Mouse (Mus musculus) CH12.LX (cell line): Measurements from ENCODE around the gene Kcnj6. TPM values are rescaled to one million over a fixed set of nuclear protein-coding genes. Genes with fewer than 3 reads are reported as not detected.

Source experiments
- DNase-seq: peaks from one replicate; pipeline ENCODE4 v3.0.0-alpha.2; 2013; ENCODE audit errors: extremely low read depth
- H3K27ac ChIP-seq: 2 replicates; pipeline ENCODE4 v1.5.1; 2012; ENCODE audit warnings: low read depth, mild to moderate bottlenecking, control low read depth, moderate library complexity; ENCODE audit not compliant: insufficient read depth
- H3K27me3 ChIP-seq: replicated peaks from 2 replicates; pipeline ENCODE3; 2012; ENCODE audit warnings: inconsistent platforms
- H3K36me3 ChIP-seq, 2 experiments: replicated peaks in 1 of 2; 2 replicates each; pipeline versions ENCODE3 to v1.6.1; 2012; ENCODE audit warnings: inconsistent platforms in 1 of 2, low read length in 1 of 2, mild to moderate bottlenecking in 1 of 2, mixed read lengths in 1 of 2, moderate library complexity in 1 of 2; ENCODE audit not compliant: control insufficient read depth in 1 of 2, insufficient read depth in 1 of 2
- H3K4me1 ChIP-seq, 2 experiments: 2 replicates each; pipeline ENCODE4 v1.6.1; 2012; ENCODE audit warnings: inconsistent platforms in 1 of 2, moderate library complexity in 1 of 2; ENCODE audit not compliant: insufficient read depth in 2 of 2, control insufficient read depth in 1 of 2
- H3K4me2 ChIP-seq: 2 replicates; pipeline ENCODE4 v1.6.1; 2012; ENCODE audit warnings: low read depth, mild to moderate bottlenecking, control low read depth; ENCODE audit not compliant: poor library complexity, insufficient read depth, severe bottlenecking
- H3K4me3 ChIP-seq, 3 experiments: fragments of 150-350 bp in 1 of 3; sonication (generic) in 1 of 3; replicated peaks in 1 of 3; 2 replicates each; pipeline versions ENCODE3 to v1.5.1; 2011 to 2012; ENCODE audit warnings: low read depth in 2 of 3, low read length in 2 of 3, mild to moderate bottlenecking in 2 of 3, moderate library complexity in 2 of 3, control low read depth in 1 of 3, improper control_type of control experiment in 1 of 3, inconsistent platforms in 1 of 3, mixed read lengths in 1 of 3; ENCODE audit not compliant: poor library complexity in 1 of 3
- H3K79me2 ChIP-seq: replicated peaks from 2 replicates; pipeline ENCODE4 v1.6.1; 2012; ENCODE audit warnings: mild to moderate bottlenecking, moderate library complexity; ENCODE audit not compliant: control insufficient read depth, poor library complexity, insufficient read depth, severe bottlenecking; ENCODE audit errors: extremely low read depth
- H3K9ac ChIP-seq: 2 replicates; pipeline ENCODE4 v1.6.1; 2012; ENCODE audit warnings: low read depth, mild to moderate bottlenecking, control low read depth, moderate library complexity; ENCODE audit not compliant: insufficient read depth
- H3K9me3 ChIP-seq: replicated peaks from 2 replicates; pipeline ENCODE3; 2012; ENCODE audit warnings: low read length, inconsistent platforms, mixed read lengths
- E2F4 ChIP-seq: IDR thresholded peaks from 2 replicates; pipeline ENCODE4 v1.6.1; 2011; ENCODE audit warnings: low read depth, low read length, improper control_type of control experiment; ENCODE audit not compliant: insufficient replicate concordance
- ELF1 ChIP-seq: IDR thresholded peaks from 2 replicates; pipeline ENCODE4 v1.6.1; 2014; ENCODE audit warnings: low read depth, mild to moderate bottlenecking, inconsistent platforms, low read length, improper control_type of control experiment
- EP300 ChIP-seq: IDR thresholded peaks from 2 replicates; pipeline ENCODE4 v1.6.1; 2011; ENCODE audit warnings: low read length, improper control_type of control experiment
- HCFC1 ChIP-seq: IDR thresholded peaks from 2 replicates; pipeline ENCODE4 v1.6.1; 2012; ENCODE audit warnings: low read depth, mild to moderate bottlenecking, inconsistent platforms, low read length, improper control_type of control experiment
- IRF4 ChIP-seq: IDR thresholded peaks from 2 replicates; pipeline ENCODE4 v1.6.1; 2014; ENCODE audit warnings: low read depth, mild to moderate bottlenecking, inconsistent platforms, low read length, improper control_type of control experiment
- JUN ChIP-seq: IDR thresholded peaks from 2 replicates; pipeline ENCODE4 v1.6.1; 2011; ENCODE audit warnings: low read depth, mild to moderate bottlenecking, low read length, improper control_type of control experiment, moderate library complexity; ENCODE audit not compliant: insufficient read depth
- JUND ChIP-seq: conservative IDR thresholded peaks from 2 replicates; pipeline ENCODE4 v1.6.1; 2011; ENCODE audit warnings: low read depth, low read length, improper control_type of control experiment
- KAT2A ChIP-seq: IDR thresholded peaks from 2 replicates; pipeline ENCODE4 v1.6.1; 2012; ENCODE audit warnings: low read length, improper control_type of control experiment, inconsistent platforms; ENCODE audit not compliant: insufficient replicate concordance
- MEF2A ChIP-seq: IDR thresholded peaks from 2 replicates; pipeline ENCODE4 v1.6.1; 2014; ENCODE audit warnings: low read depth, mild to moderate bottlenecking, inconsistent platforms, low read length, improper control_type of control experiment, borderline replicate concordance
- NRF1 ChIP-seq: IDR thresholded peaks from 2 replicates; pipeline ENCODE4 v1.6.1; 2014; ENCODE audit warnings: low read depth, mild to moderate bottlenecking, inconsistent platforms, low read length, improper control_type of control experiment, moderate library complexity
- POLR2AphosphoS2 ChIP-seq: IDR thresholded peaks from 2 replicates; pipeline ENCODE4 v1.6.1; 2011; ENCODE audit warnings: low read depth, low read length, improper control_type of control experiment
- RAD21 ChIP-seq: IDR thresholded peaks from 2 replicates; pipeline ENCODE4 v1.6.1; 2011; ENCODE audit warnings: low read depth, mild to moderate bottlenecking, low read length, improper control_type of control experiment, moderate library complexity
- RCOR1 ChIP-seq: conservative IDR thresholded peaks from 2 replicates; pipeline ENCODE4 v1.6.1; 2012; ENCODE audit warnings: low read depth, mild to moderate bottlenecking, inconsistent platforms, low read length, improper control_type of control experiment
- TBP ChIP-seq: conservative IDR thresholded peaks from 2 replicates; pipeline ENCODE4 v1.6.1; 2011; ENCODE audit warnings: low read depth, low read length, improper control_type of control experiment
- USF2 ChIP-seq: conservative IDR thresholded peaks from 2 replicates; pipeline ENCODE4 v1.6.1; 2011; ENCODE audit warnings: low read depth, low read length, improper control_type of control experiment
- ZKSCAN1 ChIP-seq: IDR thresholded peaks from 2 replicates; pipeline ENCODE4 v1.6.1; 2012; ENCODE audit warnings: low read depth, inconsistent platforms, low read length, improper control_type of control experiment, borderline replicate concordance
- ZNF384 ChIP-seq: IDR thresholded peaks from 2 replicates; pipeline ENCODE4 v1.6.1; 2012; ENCODE audit warnings: low read depth, low read length, improper control_type of control experiment, inconsistent platforms
- dilution Hi-C: fragments of 300-500 bp; cut with MboI; formaldehyde crosslinking; loops from 2 replicates; pipeline ENCODE4 v1.14.3; 2020; ENCODE audit warnings: low sequenced_read_pairs; ENCODE audit not compliant: extremely low pct_unique_long_range_greater_than_20kb, extremely low pct_ligation_motif_present
- in situ Hi-C: fragments of 300-500 bp; cut with MboI; formaldehyde crosslinking; loops from 3 replicates; pipeline ENCODE4 v1.14.3; 2019; ENCODE audit warnings: low sequenced_read_pairs, low pct_ligation_motif_present, low pct_unique_long_range_greater_than_20kb, mixed read lengths
- polyA plus RNA-seq: library from polyadenylated mRNA; unstranded; fragments of >175 nt; gene quantifications from 2 replicates; pipeline ENCODE4 v1.2.1, GENCODE M21; 2012; ENCODE audit warnings: low read depth; ENCODE audit not compliant: insufficient read length
- total RNA-seq, 2 experiments: library from RNA; depleted of rRNA; stranded (reverse); fragments of 300-350 nt in 1 of 2; fragments of >200 nt in 1 of 2; gene quantifications; 2 replicates each; pipeline ENCODE4 v1.2.3; 2012 to 2014

Gene Kcnj6
- total and polyA plus RNA-seq, 3 experiments = not detected

- TF ChIP-seq USF2 (no peak), ZKSCAN1 (no peak)
- in situ Hi-C loops (no loop called here), dilution Hi-C loops (no loop called here)
- H3K27ac ChIP-seq = no peak overlapping the region
- peaks cover 2% of the 10 kb centered on the region for H3K9me3 ChIP-seq
- no peaks in the 10 kb centered on the region for H3K36me3 ChIP-seq
- no peak overlapping the region for H3K4me3 ChIP-seq
- H3K79me2 ChIP-seq = no peaks in the 10 kb centered on the region
- H3K4me2 ChIP-seq = no peak overlapping the region
- no peak for DNase-seq
- H3K27me3 ChIP-seq = peaks cover 22% of the 10 kb centered on the region
- H3K9ac ChIP-seq = no peak overlapping the region
- no peaks in the 10 kb centered on the region for H3K4me1 ChIP-seq
Measured at GRCm38 (mm10) chr16:94758606-94759005, 238.9 kb downstream of the Kcnj6 start.

DNA sequence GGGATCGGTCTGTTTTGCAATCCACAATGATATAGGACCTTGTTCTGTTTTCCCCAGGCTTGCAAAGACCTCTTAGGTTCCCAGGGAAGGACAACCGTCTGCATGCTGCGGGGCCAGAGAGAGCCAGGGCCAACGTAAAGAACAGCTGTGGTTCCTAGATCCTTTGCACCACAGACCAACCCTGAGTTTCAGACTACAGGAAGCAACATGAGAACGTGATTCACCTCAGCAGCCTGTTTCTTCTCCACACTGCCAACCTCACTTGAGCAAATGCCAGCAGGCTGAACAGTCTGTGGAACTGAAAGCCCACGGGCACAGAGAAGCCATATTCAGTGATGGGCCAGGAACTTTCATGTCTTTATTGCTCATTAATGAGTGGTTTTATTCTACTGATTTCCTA, 241.1 kb downstream of the Kcnj6 start:
- no peaks in the 10 kb centered on the region for H3K9me3 ChIP-seq
- H3K27ac ChIP-seq = no peak overlapping the region
- dilution Hi-C loops = no loop called here
- DNase-seq = no peak
- peaks cover 18% of the 10 kb centered on the region for H3K27me3 ChIP-seq
- no peak overlapping the region for H3K4me3 ChIP-seq
- no peaks in the 10 kb centered on the region for H3K36me3 ChIP-seq
- H3K9ac ChIP-seq = no peak overlapping the region
- no peaks in the 10 kb centered on the region for H3K79me2 ChIP-seq
- H3K4me1 ChIP-seq = 0 out of 4 replicates have a peak, but pooled peaks cover 0 to 2% of the 10 kb centered on the region in 2 experiments
- H3K4me2 ChIP-seq = no peak overlapping the region
- in situ Hi-C loops = no loop called here
- TF ChIP-seq TBP (no peak), ELF1 (no peak), EP300 (no peak), NRF1 (no peak), E2F4 (no peak), JUN (no peak), IRF4 (no peak), JUND (no peak)

DNA sequence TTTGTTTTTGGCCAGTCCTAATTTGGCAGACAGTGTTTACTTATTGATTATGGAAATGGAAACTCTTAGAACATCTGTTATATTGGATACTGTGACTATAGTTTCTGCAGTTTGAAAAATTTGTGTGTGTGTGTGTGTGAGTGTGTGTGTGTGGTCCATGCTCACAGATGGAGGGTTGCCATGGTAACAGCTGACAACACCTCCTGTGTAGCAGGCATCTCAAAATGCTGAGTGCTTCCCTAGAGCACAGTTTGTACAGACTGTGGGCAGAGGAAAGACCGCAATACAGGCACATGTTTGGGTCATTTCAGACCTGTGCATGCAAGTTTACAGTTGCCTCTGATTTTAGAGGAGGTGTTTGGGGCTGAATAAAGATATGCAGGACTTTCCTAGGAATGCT, 244.0 kb downstream of the Kcnj6 start:
- no peak overlapping the region for H3K4me3 ChIP-seq
- no peaks in the 10 kb centered on the region for H3K36me3 ChIP-seq
- H3K4me2 ChIP-seq = no peak overlapping the region
- no peak for TF ChIP-seq HCFC1
- no peak for TF ChIP-seq MEF2A
- no peak for TF ChIP-seq ELF1
- no peak for TF ChIP-seq ZNF384
- no peak for TF ChIP-seq POLR2AphosphoS2
- TF ChIP-seq RCOR1 = no peak
- TF ChIP-seq JUND = no peak
- TF ChIP-seq IRF4 = no peak
- TF ChIP-seq RAD21 = no peak
- TF ChIP-seq TBP = no peak
- TF ChIP-seq KAT2A = no peak
- dilution Hi-C loops = no loop called here
- H3K79me2 ChIP-seq = no peaks in the 10 kb centered on the region
- H3K27ac ChIP-seq = no peak overlapping the region
- no peaks in the 10 kb centered on the region for H3K9me3 ChIP-seq
- in situ Hi-C loops = no loop called here
- peaks cover 24% of the 10 kb centered on the region for H3K27me3 ChIP-seq
- DNase-seq = no peak
- no peak overlapping the region for H3K9ac ChIP-seq
- H3K4me1 ChIP-seq = 0 out of 4 replicates have a peak, but pooled peaks cover 0 to 2% of the 10 kb centered on the region in 2 experiments
